Mouse (Mus musculus) c-Kit-positive CD71-negative TER-119-negative erythroid progenitor cells, embryonic 14.5 days (primary cell): Measurements from ENCODE around the gene Dus2.
"Not testable (repeated sequence)": the region's sequence is repeated elsewhere in the genome, so short reads cannot be mapped to it uniquely, and the experiment has no call there.

ENCODE experiments used
- DNase-seq: peaks from one replicate; pipeline ENCODE4 v3.0.0-alpha.2; 2013; ENCODE audit warnings: low read depth

Gene Dus2

GRCm38 (mm10) chr8:105991546-105991945 lies 409 bp downstream of the Dus2 start:
- DNase-seq = no peak

- no peak for DNase-seq
These were observed 1.4 kb downstream of the Dus2 start for GRCm38 (mm10) chr8:105992499-105992898.

GRCm38 (mm10) chr8:105993226-105993625 lies 2.1 kb downstream of the Dus2 start:
- DNase-seq = no peak

GRCm38 (mm10) chr8:105996359-105996758 lies 5.2 kb downstream of the Dus2 start:
- no peak for DNase-seq

GRCm38 (mm10) chr8:105998971-105999370 lies 7.8 kb downstream of the Dus2 start:
- DNase-seq = no peak

- no peak for DNase-seq
These were observed 10.8 kb downstream of the Dus2 start for GRCm38 (mm10) chr8:106001908-106002307.

GRCm38 (mm10) chr8:106004538-106005207 lies 13.5 kb downstream of the Dus2 start:
- DNase-seq = no peak

- DNase-seq = no peak
These were observed 14.7 kb downstream of the Dus2 start, which contains the start of gene Dpep2nb for GRCm38 (mm10) chr8:106005875-106006274. Dpep2nb (minus strand) TSS chr8:106005975.

GRCm38 (mm10) chr8:106006413-106006812 lies 15.3 kb downstream of the Dus2 start:
- DNase-seq = no peak

- DNase-seq = no peak
These were observed 16.0 kb downstream of the Dus2 start for GRCm38 (mm10) chr8:106007135-106007534.

GRCm38 (mm10) chr8:106007891-106008290 lies 16.8 kb downstream of the Dus2 start:
- not testable (repeated sequence) for DNase-seq

GRCm38 (mm10) chr8:106010748-106011642 lies 19.9 kb downstream of the Dus2 start:
- peak; percentile 83 for DNase-seq

GRCm38 (mm10) chr8:106011643-106011986 lies 20.5 kb downstream of the Dus2 start, which contains the start of gene Ddx28:
Ddx28 (minus strand) TSS chr8:106011882.
- no peak for DNase-seq

- DNase-seq = not testable (repeated sequence)
These were observed 21.1 kb downstream of the Dus2 start for GRCm38 (mm10) chr8:106012203-106012602.

GRCm38 (mm10) chr8:106016284-106016683 lies 25.1 kb downstream of the Dus2 start:
- DNase-seq = no peak

GRCm38 (mm10) chr8:106017130-106017529 lies 26.0 kb downstream of the Dus2 start:
- no peak for DNase-seq

- DNase-seq = no peak
These were observed 26.9 kb downstream of the Dus2 start for GRCm38 (mm10) chr8:106018039-106018438.

GRCm38 (mm10) chr8:106022483-106022882 lies 31.3 kb downstream of the Dus2 start:
- DNase-seq = peak; percentile 78

GRCm38 (mm10) chr8:106038721-106039120 lies 47.6 kb downstream of the Dus2 start:
- DNase-seq = no peak

- no peak for DNase-seq
These were observed 48.5 kb downstream of the Dus2 start for GRCm38 (mm10) chr8:106039605-106040004.

GRCm38 (mm10) chr8:106040218-106040617 lies 49.1 kb downstream of the Dus2 start:
- no peak for DNase-seq

GRCm38 (mm10) chr8:106043055-106043454 lies 51.9 kb downstream of the Dus2 start:
- DNase-seq = no peak

GRCm38 (mm10) chr8:106044151-106044550 lies 53.0 kb downstream of the Dus2 start:
- no peak for DNase-seq
